Mouse (Mus musculus) c-Kit-positive CD71-positive TER-119-positive erythroid progenitor cells, embryonic 14.5 days (primary cell): ENCODE data around the gene Tmem38b.
"Not testable (repeated sequence)": the region's sequence is repeated elsewhere in the genome, so short reads cannot be mapped to it uniquely, and the experiment has no call there.

Experiments
- DNase-seq: peaks from one replicate; pipeline ENCODE4 v3.0.0-alpha.2; 2013; ENCODE audit warnings: low spot score

Gene Tmem38b

GRCm38 (mm10) chr4:53825821-53826605 lies at the start of gene Tmem38b:
Gene Tmem38b, plus strand, starts transcription at chr4:53826045.
- DNase-seq, result peak; percentile 58

- no peak for DNase-seq
These were observed 44.4 kb upstream of the Tmem38b start for GRCm38 (mm10) chr4:53781396-53781795.

GRCm38 (mm10) chr4:53782216-53783070 lies 43.4 kb upstream of the Tmem38b start:
- DNase-seq, result no peak

GRCm38 (mm10) chr4:53785746-53786398 lies 40.0 kb upstream of the Tmem38b start:
- no peak for DNase-seq

- no peak for DNase-seq
These were observed 39.0 kb upstream of the Tmem38b start for GRCm38 (mm10) chr4:53786851-53787250.

- DNase-seq, result no peak
These were observed 36.5 kb upstream of the Tmem38b start for GRCm38 (mm10) chr4:53789346-53789745.

- DNase-seq, result no peak
These were observed 31.4 kb upstream of the Tmem38b start for GRCm38 (mm10) chr4:53794257-53794966.

- DNase-seq, result no peak
These were observed 30.8 kb upstream of the Tmem38b start for GRCm38 (mm10) chr4:53795086-53795485.

- no peak for DNase-seq
These were observed 30.1 kb upstream of the Tmem38b start for GRCm38 (mm10) chr4:53795706-53796105.

- no peak for DNase-seq
These were observed 28.7 kb upstream of the Tmem38b start for GRCm38 (mm10) chr4:53796865-53797772.

- DNase-seq, result no peak
These were observed 26.8 kb upstream of the Tmem38b start for GRCm38 (mm10) chr4:53798896-53799676.

- DNase-seq, result no peak
These were observed 26.1 kb upstream of the Tmem38b start for GRCm38 (mm10) chr4:53799753-53800152.

- DNase-seq, result not testable (repeated sequence)
These were observed 22.2 kb upstream of the Tmem38b start for GRCm38 (mm10) chr4:53803674-53804073.

GRCm38 (mm10) chr4:53806428-53806827 lies 19.4 kb upstream of the Tmem38b start:
- not testable (repeated sequence) for DNase-seq

GRCm38 (mm10) chr4:53818320-53818719 lies 7.5 kb upstream of the Tmem38b start:
- no peak for DNase-seq

GRCm38 (mm10) chr4:53823697-53824096 lies 2.1 kb upstream of the Tmem38b start:
- DNase-seq, result no peak

GRCm38 (mm10) chr4:53824831-53825230 lies 1.0 kb upstream of the Tmem38b start:
- no peak for DNase-seq

- DNase-seq, result peak; percentile 16
These were observed 900 bp downstream of the Tmem38b start for GRCm38 (mm10) chr4:53826641-53827248.

GRCm38 (mm10) chr4:53827869-53828268 lies 2.0 kb downstream of the Tmem38b start:
- DNase-seq, result no peak

GRCm38 (mm10) chr4:53828914-53829313 lies 3.1 kb downstream of the Tmem38b start:
- no peak for DNase-seq
